Mouse (Mus musculus) adrenal gland, adult (tissue): Measurements from ENCODE around the gene Foxj3.
"Not testable (repeated sequence)": the region's sequence is repeated elsewhere in the genome, so short reads cannot be mapped to it uniquely, and the experiment has no call there.

Experiments
- DNase-seq, 2 experiments: peaks; one replicate each; pipeline ENCODE4 v3.0.0; 2022 to 2023; ENCODE audit warnings: low spot score in 1 of 2; ENCODE audit not compliant: inconsistent age in 2 of 2

Foxj3 gene

DNA sequence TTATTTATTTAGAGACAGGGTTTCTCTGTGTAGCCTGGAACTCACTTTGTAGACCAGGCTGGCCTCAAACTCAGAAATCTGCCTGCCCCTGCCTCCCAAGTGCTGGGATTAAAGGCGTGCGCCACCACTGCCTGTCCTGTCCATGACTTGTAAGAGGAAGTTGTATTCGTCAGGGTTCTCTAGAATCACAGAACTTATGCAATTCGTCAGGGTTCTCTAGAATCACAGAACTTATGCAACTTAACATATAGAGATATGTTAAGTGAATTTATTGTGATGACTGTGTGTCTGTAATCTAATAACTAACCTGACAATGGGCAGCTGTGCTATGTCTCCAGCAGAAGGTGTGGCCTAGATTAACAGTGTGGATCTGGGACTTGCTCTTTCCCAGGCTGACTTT lies at the start of gene Foxj3:
TSS of gene Foxj3 (plus strand) at position 390 of the 400 bp plus-strand sequence.
- DNase-seq, result not testable (repeated sequence)

DNA sequence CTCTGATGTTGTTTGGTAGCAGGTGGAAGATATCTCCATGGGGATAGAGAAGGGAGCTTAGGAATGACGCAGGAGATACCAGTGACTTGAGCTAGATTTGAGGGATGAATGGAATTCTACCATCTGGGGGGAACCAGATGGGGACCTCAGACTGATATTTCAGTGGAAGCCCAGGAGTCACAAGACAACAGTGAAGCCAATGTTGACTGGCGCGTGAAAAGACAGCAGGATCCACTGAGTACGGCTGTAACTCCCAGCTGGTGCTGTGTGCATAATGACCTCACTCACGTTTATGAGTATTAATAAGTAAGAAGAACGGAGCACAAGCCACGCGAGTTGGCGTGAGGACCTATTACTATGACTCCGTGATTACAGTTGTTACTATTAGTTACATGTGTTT lies 47.1 kb upstream of the Foxj3 start:
- DNase-seq, result no peak

DNA sequence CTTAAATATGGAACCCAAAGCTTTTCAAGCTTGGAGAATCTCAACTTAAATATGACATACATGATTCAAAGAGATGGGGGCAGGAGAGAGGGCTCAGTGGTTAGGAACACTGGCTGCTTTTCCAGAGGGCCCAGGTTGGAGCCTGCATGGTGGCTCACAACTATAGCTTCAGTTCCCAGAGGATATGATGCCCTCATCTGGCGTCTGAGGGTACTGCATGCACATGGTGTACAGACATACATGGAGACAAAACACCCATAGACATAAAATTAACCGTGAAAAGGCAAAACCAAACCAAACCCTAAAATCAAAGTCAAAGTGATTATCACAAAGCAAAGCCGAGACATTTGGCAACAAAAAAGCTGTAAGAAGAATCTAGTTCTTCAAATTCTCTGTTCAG lies 46.0 kb upstream of the Foxj3 start:
- DNase-seq, result peak; percentile 11 to 37

DNA sequence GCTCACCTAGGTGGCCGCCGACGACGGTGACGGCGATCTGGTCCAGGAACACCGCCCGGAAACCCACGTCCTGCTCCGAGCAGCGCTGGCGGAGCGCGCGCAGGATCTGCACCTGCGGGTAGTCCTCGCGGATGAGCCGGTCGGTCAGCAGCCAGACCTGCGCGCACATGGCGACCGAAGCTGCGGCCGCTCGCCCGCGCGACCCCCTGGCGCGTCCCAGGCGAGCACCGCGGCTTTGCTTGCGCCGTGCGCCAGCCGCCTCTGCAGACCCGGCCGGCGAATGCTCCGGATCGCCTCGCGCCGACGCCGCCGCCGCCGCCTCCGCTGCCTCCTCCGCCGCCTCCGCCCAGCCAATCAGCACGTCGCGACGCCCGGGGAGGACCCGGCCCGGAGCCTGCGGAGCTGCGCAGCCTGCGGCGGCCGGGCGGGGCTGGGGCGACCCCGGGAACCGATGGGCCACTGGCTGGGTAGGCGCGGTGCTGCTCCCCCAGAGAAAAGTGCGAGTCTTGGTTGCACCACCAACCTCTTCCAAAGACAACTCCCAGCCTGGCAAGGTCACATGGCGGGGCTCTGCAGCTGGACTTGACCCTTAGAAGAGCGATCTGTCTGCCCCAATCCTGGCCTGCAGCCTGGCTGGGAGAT lies 44.4 kb upstream of the Foxj3 start, which contains the start of gene Rimkla:
TSS of gene Rimkla (minus strand) at position 338 of the 642 bp plus-strand sequence.
- peak; percentile 75 to 85 for DNase-seq

DNA sequence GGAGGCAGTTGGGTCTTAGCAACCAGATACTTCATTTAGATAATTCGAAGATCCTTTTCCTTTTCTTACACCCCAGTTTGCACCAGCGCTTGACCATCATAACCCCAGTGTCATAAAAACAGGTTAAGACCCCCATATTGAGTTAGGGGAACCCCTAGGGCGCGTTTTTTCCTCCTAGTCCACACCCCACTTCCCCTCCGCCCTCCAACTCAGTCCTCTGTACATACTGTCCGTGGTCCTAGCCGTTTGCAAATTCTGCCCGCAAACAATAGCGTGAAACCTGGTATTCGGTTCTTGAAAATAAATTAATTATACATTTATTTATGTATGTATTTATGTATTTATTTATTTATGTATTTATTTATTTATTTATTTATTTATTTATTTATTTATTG lies 43.9 kb upstream of the Foxj3 start:
- DNase-seq, result no peak

DNA sequence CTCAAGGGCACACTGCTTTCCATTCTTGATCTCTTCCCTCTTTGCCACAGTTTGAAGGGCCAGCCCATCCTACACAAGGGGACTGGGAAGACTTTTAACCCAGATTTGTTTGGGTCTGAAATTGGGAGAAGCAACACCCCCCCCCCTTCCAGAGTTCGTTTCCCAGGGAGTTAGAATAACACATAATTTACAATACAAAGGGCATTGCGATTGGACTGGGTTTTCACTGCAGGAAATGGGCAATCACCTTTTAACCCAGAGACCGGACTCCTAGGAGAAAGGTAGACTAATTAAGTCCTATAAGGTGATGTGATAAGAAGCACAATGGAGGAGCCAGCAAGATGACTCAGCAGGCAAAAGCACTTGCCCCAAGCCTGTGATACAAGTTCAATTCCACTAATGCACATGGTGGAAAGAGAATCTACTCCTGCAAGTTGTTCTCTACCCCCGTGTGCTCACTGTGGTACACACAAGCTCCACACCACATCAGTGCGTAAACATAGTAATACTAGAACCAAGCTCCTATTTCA lies 38.4 kb upstream of the Foxj3 start:
- DNase-seq, result no peak

DNA sequence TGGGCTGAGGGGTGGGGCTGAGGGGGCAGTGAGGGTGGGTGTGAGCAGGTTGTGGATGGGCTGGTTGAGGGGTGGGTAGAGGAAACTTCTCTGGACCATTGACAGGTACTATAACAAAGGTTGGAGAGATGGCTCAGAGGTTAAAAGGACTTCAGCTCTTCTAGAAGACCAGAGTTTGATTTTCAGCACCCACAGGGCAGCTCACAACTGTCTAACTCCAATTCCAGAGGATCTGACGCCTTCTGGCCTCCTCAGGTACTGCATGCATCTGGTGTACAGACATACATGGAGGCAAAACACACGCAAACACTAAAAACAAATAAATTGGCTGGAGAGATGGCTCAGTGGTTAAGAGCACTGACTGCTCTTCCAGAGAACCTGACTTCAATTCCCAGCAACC lies 25.2 kb upstream of the Foxj3 start:
- DNase-seq, result no peak

DNA sequence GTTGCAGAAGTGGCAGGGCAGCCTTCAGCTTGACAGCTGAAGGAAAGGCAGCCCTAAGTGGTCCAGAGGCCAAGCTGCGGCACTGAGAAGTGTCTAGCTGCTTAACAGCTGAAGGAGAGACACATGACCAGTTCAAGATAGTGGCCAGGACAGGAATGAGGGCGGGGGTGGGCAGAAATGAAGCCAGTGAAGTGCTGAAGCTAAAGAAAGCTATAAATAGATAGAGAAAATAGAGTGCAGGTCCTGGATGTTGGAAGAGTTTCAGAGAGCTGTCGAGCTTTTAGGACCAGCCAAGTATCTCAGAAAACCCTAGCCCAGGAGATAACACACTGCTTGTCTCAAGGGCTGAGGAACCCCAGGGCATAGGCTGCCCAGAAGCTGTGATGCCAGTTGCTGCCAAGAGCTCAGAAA lies 24.1 kb upstream of the Foxj3 start:
- no peak for DNase-seq

DNA sequence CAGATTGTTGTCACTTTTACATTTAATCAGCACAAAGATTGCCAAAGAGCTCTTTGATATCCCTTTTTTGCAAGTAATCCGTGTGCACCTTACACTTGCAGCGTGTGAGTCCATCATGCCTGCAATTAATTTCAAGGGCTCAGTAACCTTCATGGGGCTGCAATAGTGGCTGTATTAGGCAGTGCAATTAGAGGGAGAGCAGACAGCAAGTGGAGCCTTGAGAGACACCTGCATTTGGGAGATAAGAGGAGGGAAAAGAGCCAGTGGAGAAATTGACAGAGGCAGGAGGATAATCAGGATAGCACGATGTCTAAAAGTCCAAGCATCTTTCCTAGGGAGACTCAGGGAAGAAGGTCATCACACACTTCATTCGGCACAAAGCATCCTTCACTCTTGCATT lies 13.2 kb upstream of the Foxj3 start:
- no peak for DNase-seq

DNA sequence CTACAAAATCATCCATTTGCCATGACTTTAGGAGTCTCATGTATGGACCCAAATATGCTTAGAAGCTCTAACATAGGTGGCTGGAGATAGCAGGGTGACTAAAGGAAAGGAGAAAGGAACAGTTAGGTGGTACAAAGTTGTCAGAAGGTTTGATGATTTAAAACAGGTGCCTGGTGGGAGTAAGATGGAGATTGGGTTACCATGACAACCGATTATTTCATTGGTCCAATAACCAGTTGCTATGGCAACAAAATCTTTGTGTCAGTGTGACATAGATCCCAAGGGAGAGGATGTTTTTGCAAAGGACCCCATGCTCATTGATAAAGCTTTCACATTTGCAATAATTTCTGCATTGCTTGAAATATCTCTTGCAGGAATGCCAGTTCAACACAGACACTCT lies 12.8 kb upstream of the Foxj3 start:
- no peak for DNase-seq

DNA sequence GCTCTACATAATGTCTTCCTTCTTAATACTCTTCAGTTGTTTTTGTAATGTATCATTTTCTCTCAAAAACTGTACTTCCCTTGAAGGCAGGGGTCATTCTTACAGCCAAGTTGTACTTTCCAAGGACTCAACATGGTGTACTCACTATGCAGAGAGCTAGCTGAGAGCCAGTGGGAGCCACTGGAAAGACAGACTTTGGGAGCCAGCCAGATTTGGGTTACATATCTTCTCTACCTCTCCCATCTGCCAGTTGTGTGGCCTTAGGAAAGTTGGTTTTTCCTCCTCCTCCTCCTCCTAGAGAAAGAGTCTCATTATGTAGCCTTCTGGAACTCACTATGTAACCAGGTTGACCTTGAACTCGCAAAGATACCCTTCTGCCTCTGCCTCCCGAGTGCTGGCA lies 12.3 kb upstream of the Foxj3 start:
- DNase-seq, result peak in 1 of 2 experiments; percentile 36

DNA sequence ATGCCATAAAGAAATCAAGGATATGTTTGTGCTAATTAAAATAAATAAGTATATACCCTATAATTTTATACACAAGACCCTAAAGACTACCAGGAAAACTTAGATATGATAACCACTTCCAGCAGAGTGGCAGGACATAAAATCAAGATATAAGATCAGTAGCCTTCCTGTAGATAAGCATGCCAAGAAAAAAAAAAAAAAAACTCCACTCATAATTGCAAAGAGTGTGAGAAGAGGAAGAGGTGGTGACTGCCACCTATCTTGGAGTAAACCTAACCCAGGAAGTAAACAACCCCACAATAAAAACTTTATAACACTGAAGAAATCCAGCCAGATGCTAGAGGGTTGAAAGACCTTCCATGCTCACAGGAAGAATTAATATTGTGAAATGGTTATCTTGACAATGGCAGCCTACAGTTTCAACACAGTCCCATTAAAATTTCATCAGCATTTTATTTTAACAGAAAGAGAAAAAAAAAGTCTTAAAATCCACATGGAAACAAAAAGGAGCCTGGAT lies 10.4 kb upstream of the Foxj3 start:
- no peak for DNase-seq

DNA sequence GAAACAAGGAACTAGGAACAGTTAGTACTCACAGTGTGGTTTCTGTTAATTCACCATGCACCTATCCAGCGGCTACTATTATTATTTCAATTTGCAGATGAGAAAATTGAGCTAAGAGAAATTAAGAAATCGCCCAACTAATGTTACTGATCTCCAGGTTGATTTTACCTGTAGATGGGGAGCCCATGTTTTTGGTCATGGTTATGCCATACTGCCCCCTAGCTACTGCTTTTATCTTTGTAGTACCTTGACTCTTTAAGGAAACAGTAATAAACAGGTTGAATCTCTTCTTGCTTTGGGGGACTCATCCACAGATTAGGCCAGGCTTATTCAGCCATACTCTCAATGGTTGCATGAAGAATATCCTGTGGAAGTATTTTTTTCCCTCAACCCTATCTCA lies 5.0 kb upstream of the Foxj3 start:
- peak in 1 of 2 experiments; percentile 60 for DNase-seq

DNA sequence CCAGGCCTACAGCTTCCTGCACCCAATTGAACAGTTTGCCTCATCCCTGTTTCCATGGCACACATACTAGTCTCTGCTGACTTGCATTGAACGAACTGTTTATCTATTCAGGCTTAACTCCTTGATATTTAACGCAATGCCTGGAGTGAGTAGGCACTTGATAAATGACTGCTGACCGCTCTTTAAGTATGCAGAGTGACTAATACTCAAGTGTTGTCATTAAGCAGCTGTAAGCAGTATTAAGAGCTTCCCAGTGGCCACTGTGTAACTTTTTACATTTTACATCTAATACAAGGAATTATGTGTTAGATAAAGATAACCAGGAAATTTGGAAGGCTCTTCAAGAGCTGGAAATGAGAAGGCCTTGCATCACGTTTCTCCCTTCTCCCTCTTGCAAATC lies 1.7 kb upstream of the Foxj3 start:
- DNase-seq, result peak in 1 of 2 experiments; percentile 38

DNA sequence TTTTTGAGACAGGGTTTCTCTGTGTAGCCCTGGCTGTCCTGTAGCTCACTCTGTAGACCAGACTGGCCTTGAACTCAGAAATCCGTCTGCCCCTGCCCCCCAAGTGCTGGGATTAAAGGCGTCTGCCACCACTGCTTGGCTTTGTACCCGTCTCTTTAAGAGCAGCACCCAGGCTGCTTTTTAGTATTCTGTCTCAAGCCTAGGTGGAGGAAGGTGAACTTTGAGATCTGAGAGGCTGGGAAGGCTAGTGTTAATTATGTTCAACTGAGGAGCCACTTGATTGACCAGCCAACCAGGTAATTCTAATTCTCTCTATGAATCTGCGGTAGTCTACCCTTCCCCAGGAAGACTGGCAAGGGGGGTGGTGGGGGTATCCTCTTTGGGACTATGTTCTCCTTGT lies 632 bp downstream of the Foxj3 start:
- no peak for DNase-seq

DNA sequence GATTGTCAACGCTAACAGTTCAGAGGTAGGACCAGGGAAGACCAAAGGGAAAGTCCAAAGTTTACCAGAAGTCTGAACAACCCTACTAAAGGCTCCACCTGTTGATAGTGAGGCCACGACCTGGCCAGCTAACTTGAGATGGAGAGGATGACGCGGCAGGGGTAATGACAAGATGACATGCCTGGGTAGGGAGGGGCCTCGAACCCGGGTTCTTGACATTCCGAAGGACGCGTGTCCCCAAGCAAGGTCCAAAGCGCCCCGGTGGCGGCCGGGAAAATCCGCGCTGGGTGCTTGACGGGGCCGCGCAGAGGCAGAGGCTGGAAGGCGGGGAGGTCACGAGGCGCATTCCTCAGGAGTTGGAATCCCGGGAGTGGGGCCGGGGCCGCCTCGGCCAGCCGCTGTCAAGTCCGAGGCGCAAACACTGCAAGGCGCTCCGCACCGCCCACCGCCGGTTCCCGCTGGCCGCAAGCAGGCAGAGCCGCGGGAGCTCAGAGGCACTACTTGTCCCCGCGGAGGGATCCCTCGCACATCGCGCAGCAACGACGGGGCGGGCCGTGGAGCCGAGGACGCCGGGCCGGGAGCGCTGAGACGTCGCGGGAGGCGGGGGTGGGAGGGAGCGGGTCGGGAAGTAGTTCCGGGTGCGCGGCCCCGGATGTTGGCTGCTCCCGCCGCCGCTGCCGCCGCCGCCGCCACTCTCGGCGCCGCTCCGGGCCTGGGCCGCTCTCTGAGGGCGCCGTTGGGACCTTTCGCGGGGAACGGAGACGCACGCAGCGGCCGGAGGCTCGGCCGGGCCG lies 2.4 kb downstream of the Foxj3 start, which contains the start of gene Frg2f1:
TSS of gene Frg2f1 (minus strand) at position 499 of the 794 bp plus-strand sequence.
- peak; percentile 95 to 99 for DNase-seq

DNA sequence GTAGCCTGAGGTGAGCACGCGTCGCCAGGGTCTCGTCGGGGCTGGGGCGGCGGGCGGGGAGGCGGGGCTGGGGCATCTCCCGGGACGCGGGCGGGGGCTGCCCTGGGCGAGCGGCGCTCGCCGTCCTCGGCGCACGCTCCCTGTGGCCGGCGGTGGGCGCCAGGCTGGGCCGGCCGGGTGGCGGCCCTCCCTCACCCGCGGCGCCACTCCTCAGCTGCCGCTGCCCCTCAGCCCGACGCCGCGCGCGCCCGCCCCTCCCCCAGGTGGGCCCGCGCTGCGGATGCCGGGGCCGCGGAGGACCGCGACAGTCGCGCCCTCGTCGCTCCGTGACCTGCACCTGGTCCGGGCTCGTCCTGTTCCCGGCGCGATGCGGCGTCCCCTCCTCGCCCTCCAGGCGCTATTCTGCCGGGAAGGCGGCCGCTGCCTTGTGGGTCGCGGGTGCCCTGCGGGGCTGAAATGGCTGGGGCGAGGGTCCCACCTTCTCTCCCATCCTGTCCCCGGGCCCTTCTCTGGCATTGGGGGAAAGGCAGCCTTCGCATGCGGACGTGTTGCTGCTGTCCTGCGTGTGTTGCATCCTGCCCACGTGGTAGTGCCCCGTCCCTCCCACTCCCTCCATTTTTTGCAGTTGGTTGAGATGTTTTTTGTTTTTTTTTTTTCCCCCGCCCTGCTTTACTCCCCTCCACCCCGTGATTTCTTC lies 3.2 kb downstream of the Foxj3 start:
- DNase-seq, result peak; percentile 71 to 84

DNA sequence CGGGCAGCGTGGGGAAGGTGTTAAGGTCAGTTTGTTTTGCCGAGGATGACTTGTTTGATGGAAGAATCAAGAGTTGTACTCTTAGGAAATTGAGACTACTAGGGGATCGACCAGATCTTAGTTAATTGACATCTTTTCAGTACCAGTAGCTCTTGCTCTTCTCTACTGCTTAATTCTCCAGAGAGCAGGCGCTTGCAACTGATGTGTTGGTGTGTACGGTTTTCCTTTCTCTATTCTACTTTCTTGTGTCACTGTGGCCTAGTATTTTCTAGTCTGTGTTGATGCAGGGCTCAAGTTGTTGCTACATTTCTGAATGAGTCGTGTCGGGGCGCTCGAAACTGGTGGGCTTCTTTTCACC lies 3.7 kb downstream of the Foxj3 start:
- no peak for DNase-seq

DNA sequence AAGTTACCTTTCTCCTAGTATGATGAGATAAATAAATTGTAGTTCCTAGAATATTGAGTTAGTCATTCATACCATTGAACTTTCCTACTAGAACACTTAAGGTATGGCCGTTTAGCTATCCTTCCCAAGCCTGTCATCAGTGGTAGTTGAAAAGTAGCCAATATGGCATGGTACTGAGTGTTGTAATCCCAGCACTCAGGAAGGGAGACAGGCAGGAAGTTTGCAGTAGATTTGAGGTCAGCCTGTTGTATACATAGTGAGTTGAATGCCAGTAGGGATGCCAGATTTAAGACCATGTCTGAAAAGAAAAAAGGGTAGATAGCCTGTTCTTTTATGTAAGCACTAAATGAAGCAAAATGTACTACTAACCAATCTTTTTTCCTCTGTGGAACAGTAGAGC lies 14.1 kb downstream of the Foxj3 start:
- no peak for DNase-seq

DNA sequence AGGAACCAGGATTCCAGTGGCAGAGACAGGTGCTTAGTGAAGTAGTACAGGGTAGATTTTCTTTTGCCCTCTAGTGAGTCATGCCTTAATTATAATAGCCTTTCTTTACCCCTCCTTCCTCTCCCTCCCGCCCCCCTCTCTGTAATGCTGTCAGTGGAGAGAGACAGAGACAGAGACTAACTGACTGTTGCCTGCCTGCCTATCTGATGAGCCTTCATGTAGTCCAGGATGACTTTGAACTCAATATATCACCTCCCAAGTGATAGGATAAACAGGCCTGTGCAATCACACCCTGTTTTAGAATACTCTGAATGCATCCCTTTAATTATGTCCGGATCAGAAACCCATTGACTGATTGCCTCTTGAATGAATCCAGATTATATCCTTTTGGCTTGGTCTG lies 18.7 kb downstream of the Foxj3 start:
- DNase-seq, result no peak

DNA sequence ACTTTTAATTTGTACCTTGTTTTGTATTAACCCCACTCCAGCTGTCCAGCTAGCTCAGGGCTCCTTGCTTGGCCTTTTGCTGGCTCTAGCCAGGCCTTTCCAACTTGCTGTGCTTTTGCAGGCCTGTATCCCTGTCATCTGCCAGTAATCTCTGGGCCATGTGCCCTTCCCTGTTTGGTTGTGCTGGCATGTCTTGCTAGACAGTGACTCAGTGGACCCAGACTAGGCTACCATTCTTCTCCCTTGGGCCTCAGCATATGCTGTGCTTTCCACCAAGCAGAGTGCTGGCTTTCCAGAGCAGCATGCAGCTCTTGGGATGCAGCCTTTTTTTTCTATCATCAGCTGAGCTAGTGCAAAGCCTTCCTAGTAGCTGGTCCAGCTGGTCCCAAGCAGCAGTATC lies 26.3 kb downstream of the Foxj3 start:
- DNase-seq, result no peak
